Mouse (Mus musculus): ENCODE measurements around the gene Tmem106c. TPM values are rescaled to one million over a fixed set of nuclear protein-coding genes. Genes with fewer than 3 reads are reported as not detected.

Gene Tmem106c
- polyA plus RNA-seq, 1 experiment from 2014 or later: 33.1 TPM

DNA sequence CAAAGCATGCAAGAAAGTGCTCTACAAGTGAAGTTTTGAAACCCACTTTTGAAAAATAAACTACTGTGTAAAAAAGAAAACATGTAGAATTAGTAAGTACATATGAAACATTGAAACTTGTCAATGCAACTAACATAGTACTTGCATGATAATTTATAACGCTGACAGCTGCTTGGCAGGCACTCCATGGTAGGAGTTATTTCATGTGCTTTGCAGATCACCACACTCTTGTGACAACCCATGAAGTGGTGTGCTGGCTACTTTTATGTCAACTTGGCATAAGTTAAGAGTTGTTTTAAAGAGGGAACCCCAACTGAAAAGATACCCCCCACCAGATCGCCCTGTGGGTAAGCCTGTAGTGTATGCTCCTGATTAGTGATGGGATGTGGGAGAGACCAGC, 41.6 kb upstream of the Tmem106c start:
- no peak overlapping the region for H3K27ac ChIP-seq (replicated peaks)
- no peaks in the 10 kb centered on the region for H3K4me1 ChIP-seq (replicated peaks; ENCODE audit: control insufficient read depth, insufficient read depth)
- H3K4me2 ChIP-seq (replicated peaks; ENCODE audit: low read depth): no peak overlapping the region
- ATAC-seq (ENCODE audit: low FRiP score, low TSS enrichment): no peak
- no peaks in the 10 kb centered on the region for H3K36me3 ChIP-seq (ENCODE audit: control insufficient read depth, insufficient read depth, low read length)
- WGBS: 82% methylated on average over 2 of the region's 2 CpGs
- no peaks in the 10 kb centered on the region for H3K27me3 ChIP-seq (ENCODE audit: control insufficient read depth, insufficient read depth, low read length)
- no peak overlapping the region for H3K9ac ChIP-seq (ENCODE audit: low read length)
- H3K9me3 ChIP-seq (ENCODE audit: control insufficient read depth, low read length): no peaks in the 10 kb centered on the region
- H3K4me3 ChIP-seq (ENCODE audit: low read depth, low read length): no peak overlapping the region
- TF ChIP-seq CTCF (IDR thresholded peaks at IDR 0.05; ENCODE audit: low read depth) (no peak), EP300 (optimal IDR thresholded peaks at IDR 0.05) (no peak)
- no peak for DNase-seq (ENCODE audit: low spot score)

DNA sequence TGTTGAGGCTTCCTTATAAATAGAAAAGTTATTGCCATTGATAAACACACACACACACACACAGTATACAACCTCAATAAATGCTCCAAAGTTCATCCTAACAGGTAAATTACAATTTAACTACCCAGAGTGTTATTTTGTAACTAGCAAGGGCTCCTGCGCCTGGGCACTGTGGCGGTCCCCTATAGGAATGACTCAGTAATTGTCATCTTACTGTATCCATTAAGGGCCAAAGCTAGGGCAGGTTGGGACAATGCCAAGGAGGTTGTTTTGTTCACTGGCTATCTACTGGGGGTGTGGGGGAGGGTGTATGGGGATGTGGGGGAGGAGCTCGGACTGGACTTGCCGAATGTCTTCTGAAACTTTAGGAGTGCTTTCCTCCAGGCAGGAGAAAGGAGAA, 37.0 kb upstream of the Tmem106c start:
- DNase-seq (ENCODE audit: low spot score) (no peak), ATAC-seq (ENCODE audit: low FRiP score, low TSS enrichment) (no peak)
- H3K4me2 ChIP-seq (replicated peaks; ENCODE audit: low read depth): no peak overlapping the region
- TF ChIP-seq CTCF (IDR thresholded peaks at IDR 0.05; ENCODE audit: low read depth) (no peak), EP300 (optimal IDR thresholded peaks at IDR 0.05) (no peak)
- H3K36me3 ChIP-seq (ENCODE audit: control insufficient read depth, insufficient read depth, low read length): no peaks in the 10 kb centered on the region
- no peaks in the 10 kb centered on the region for H3K4me1 ChIP-seq (replicated peaks; ENCODE audit: control insufficient read depth, insufficient read depth)
- no peaks in the 10 kb centered on the region for H3K27me3 ChIP-seq (ENCODE audit: control insufficient read depth, insufficient read depth, low read length)
- no peaks in the 10 kb centered on the region for H3K9me3 ChIP-seq (ENCODE audit: control insufficient read depth, low read length)
- H3K4me3 ChIP-seq (ENCODE audit: low read depth, low read length): no peak overlapping the region
- 58% methylated on average over 4 of the region's 4 CpGs for WGBS
- no peak overlapping the region for H3K9ac ChIP-seq (ENCODE audit: low read length)
- H3K27ac ChIP-seq (replicated peaks): no peak overlapping the region

DNA sequence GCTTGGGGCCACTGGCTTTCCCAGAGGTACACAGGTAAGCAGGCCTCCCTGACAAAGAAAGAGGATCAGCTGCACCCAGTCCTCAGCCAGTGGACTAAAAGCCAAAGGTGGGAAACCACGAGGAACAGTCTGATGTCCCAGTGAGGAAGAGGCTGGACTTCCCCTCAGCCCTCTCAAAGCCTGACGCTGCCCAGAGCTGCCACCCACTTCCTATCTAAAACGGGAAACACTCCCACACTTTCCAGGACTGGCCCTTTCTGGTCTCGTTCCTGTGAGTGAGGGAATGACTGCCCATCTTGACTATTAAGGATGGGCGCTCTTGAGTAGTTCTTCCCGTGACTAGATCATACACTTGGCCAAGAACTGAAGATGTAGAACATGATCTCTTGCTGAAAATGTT, 36.2 kb upstream of the Tmem106c start:
- Histone ChIP-seq H3K4me1 (replicated peaks; ENCODE audit: control insufficient read depth, insufficient read depth) (no peaks in the 10 kb centered on the region), H3K9me3 (ENCODE audit: control insufficient read depth, low read length) (no peaks in the 10 kb centered on the region), H3K27me3 (ENCODE audit: control insufficient read depth, insufficient read depth, low read length) (no peaks in the 10 kb centered on the region), H3K9ac (ENCODE audit: low read length) (no peak overlapping the region), H3K36me3 (ENCODE audit: control insufficient read depth, insufficient read depth, low read length) (no peaks in the 10 kb centered on the region), H3K4me3 (ENCODE audit: low read depth, low read length) (no peak overlapping the region), H3K4me2 (replicated peaks; ENCODE audit: low read depth) (no peak overlapping the region), H3K27ac (replicated peaks) (no peak overlapping the region)
- WGBS: 62% methylated on average over 6 of the region's 6 CpGs
- ATAC-seq (ENCODE audit: low FRiP score, low TSS enrichment) (no peak), DNase-seq (ENCODE audit: low spot score) (no peak)
- no peak for TF ChIP-seq EP300 (optimal IDR thresholded peaks at IDR 0.05)
- no peak for TF ChIP-seq CTCF (IDR thresholded peaks at IDR 0.05; ENCODE audit: low read depth)

DNA sequence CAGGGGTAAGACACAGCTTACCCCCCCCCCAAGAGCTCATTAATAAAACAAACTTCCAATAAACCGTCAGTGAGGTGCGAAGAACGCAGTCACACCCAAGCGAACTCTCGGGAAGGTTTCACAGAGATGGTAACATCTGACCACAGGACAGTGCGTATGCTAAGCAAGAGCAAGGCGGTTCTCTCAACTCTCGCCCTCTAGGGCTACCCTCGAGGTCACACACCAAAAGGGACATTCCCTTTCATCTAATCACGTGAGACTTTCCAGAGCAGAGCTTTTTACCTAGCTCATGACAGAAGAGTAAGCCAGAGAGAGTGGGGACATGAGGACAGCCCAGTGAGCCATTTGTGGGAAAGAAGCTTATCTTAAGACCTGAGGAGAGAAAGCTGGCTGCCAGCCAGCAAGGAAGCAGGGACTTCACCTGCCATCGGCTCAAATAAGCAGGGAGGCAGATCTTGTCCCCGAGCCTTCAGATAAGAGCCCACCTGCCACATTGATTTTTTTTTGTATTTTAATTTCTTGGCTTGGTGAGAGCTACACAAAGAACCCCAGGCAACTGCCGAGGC, 34.7 kb upstream of the Tmem106c start:
- Histone ChIP-seq H3K9me3 (ENCODE audit: control insufficient read depth, low read length) (no peaks in the 10 kb centered on the region), H3K36me3 (ENCODE audit: control insufficient read depth, insufficient read depth, low read length) (no peaks in the 10 kb centered on the region), H3K4me3 (ENCODE audit: low read depth, low read length) (no peak overlapping the region), H3K9ac (ENCODE audit: low read length) (no peak overlapping the region), H3K4me2 (replicated peaks; ENCODE audit: low read depth) (no peak overlapping the region), H3K4me1 (replicated peaks; ENCODE audit: control insufficient read depth, insufficient read depth) (no peaks in the 10 kb centered on the region), H3K27ac (replicated peaks) (no peak overlapping the region), H3K27me3 (ENCODE audit: control insufficient read depth, insufficient read depth, low read length) (no peaks in the 10 kb centered on the region)
- peak; percentile 39 for DNase-seq (ENCODE audit: low spot score)
- no peak for ATAC-seq (ENCODE audit: low FRiP score, low TSS enrichment)
- TF ChIP-seq CTCF (IDR thresholded peaks at IDR 0.05; ENCODE audit: low read depth) (no peak), EP300 (optimal IDR thresholded peaks at IDR 0.05) (no peak)
- 32% methylated on average over 13 of the region's 13 CpGs for WGBS

DNA sequence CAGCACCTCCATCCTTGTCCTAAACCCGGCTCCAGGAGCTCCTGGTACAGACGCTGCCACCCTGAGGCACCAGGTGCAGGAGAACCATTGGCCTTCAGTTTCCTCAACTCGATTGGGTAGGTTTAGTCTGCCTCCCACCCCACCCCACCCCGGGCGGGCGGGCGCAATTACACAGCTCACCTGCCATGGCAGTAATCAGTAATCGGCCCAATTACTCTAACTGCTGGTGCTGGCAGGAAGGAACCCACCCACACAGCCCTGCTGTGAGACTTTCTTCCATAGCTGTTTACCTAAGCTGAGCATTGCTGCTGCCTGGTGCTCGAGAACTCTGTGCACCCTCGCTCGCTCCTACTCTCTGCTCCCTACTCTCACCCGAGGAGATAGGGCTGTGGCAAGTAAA, 31.6 kb upstream of the Tmem106c start:
- Histone ChIP-seq H3K9me3 (ENCODE audit: control insufficient read depth, low read length) (no peaks in the 10 kb centered on the region), H3K9ac (ENCODE audit: low read length) (no peak overlapping the region), H3K27me3 (ENCODE audit: control insufficient read depth, insufficient read depth, low read length) (no peaks in the 10 kb centered on the region), H3K4me3 (ENCODE audit: low read depth, low read length) (no peak overlapping the region), H3K4me2 (replicated peaks; ENCODE audit: low read depth) (no peak overlapping the region), H3K4me1 (replicated peaks; ENCODE audit: control insufficient read depth, insufficient read depth) (no peaks in the 10 kb centered on the region), H3K36me3 (ENCODE audit: control insufficient read depth, insufficient read depth, low read length) (no peaks in the 10 kb centered on the region), H3K27ac (replicated peaks) (no peak overlapping the region)
- no peak for ATAC-seq (ENCODE audit: low FRiP score, low TSS enrichment)
- no peak for DNase-seq (ENCODE audit: low spot score)
- TF ChIP-seq EP300 (optimal IDR thresholded peaks at IDR 0.05) (no peak), CTCF (IDR thresholded peaks at IDR 0.05; ENCODE audit: low read depth) (no peak)
- WGBS: 82% methylated on average over 12 of the region's 12 CpGs

DNA sequence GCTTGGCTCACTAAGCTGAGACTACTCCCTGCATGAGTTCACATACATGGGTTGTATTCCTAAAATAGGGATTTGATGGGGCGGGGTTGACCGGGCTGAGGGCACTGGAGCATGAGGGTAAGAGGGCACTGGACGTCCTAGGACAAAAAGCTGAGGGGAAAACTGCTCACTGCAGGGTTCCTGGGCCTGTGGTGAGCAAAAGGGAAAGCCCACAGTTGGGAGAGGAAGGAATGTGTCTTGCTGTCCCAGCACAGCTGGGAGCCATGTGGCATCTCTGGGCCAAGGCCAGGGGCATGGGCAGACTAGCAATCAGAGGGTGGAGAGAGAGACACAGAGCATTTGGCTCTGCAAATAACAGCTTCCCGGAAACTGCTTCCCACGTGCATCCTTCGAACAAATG, 25.4 kb upstream of the Tmem106c start:
- DNase-seq (ENCODE audit: low spot score) (no peak), ATAC-seq (ENCODE audit: low FRiP score, low TSS enrichment) (no peak)
- no peak for TF ChIP-seq CTCF (IDR thresholded peaks at IDR 0.05; ENCODE audit: low read depth)
- no peak for TF ChIP-seq EP300 (optimal IDR thresholded peaks at IDR 0.05)
- H3K9me3 ChIP-seq (ENCODE audit: control insufficient read depth, low read length): no peaks in the 10 kb centered on the region
- no peak overlapping the region for H3K4me2 ChIP-seq (replicated peaks; ENCODE audit: low read depth)
- H3K36me3 ChIP-seq (ENCODE audit: control insufficient read depth, insufficient read depth, low read length): no peaks in the 10 kb centered on the region
- H3K27ac ChIP-seq (replicated peaks): no peak overlapping the region
- H3K4me1 ChIP-seq (replicated peaks; ENCODE audit: control insufficient read depth, insufficient read depth): no peaks in the 10 kb centered on the region
- 68% methylated on average over 6 of the region's 6 CpGs for WGBS
- no peak overlapping the region for H3K4me3 ChIP-seq (ENCODE audit: low read depth, low read length)
- H3K27me3 ChIP-seq (ENCODE audit: control insufficient read depth, insufficient read depth, low read length): no peaks in the 10 kb centered on the region
- no peak overlapping the region for H3K9ac ChIP-seq (ENCODE audit: low read length)
